Mouse (Mus musculus) neural tube, embryonic 10.5 days (tissue): ENCODE data around the gene Dpep1.
"Not testable (repeated sequence)": the region's sequence is repeated elsewhere in the genome, so short reads cannot be mapped to it uniquely, and the experiment has no call there.

Experiments used
- DNase-seq: peaks from one replicate; pipeline ENCODE4 v3.0.0-alpha.2; 2017; ENCODE audit warnings: low spot score; ENCODE audit errors: extremely low spot score

Dpep1 gene

DNA sequence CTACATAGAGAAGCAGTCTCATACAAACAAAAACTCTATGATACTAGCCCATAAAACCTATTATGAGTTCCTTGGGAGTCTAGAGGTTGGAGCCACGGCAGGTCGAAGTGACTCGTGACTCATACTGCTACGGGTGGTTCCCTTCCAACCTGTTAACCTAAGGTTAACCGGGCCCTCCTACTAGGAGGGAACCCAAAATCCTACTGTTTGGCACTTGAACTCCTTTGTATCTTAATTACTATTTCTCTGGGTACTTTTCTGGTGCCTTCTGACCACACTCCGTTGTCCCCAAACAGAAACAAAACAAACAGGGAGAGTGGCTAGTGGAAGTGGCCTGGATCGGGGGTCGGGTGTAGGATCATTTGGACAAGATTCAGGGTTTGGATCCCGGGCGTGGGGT is 25.8 kb downstream of the Dpep1 start:
- no peak for DNase-seq

DNA sequence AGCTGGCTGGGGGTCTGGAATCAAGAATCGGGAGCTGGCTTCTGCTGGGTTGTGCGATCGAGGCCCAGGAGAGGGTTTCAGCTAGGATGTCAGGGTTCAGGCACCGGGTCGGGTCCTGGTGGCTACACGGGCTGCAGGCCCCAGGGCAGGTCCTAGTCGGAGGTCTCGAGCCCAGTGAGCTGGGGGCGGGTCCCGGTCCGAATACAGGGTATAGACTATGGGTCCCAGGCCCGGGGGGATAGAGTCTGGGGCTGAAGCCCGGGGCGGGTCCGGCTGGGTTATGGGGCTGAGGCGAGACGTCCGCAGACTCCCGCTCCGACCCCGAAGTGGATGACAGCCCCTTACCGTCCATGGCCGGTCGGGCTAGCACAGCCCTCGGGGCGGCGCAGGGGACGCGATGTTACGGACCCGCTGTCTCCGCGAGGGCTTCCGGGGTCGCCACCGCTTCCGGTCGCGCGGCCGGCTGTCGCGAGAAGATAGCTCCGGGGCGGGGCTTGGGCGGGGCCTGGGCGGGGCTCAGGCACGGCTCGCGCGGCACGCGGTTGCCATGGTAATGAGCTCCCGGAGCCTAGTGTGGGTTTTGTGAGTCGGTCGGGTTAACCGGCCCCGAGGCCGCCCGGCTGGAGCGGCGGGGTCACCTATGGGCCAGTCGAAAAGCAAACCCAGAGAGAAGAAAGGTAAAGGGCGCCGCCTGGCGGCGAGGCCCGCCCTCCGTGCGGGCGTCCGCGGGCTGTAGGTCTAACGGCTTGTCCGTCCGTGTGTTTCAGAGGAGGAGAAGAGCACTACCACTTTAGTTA is 26.5 kb downstream of the Dpep1 start, which contains the start of the genes Chmp1a and Spata33:
Gene Chmp1a, minus strand, starts transcription at position 443 of the 797 bp plus-strand sequence.
Gene Spata33, plus strand, starts transcription at position 512 of the 797 bp plus-strand sequence.
- DNase-seq = peak; percentile 100

DNA sequence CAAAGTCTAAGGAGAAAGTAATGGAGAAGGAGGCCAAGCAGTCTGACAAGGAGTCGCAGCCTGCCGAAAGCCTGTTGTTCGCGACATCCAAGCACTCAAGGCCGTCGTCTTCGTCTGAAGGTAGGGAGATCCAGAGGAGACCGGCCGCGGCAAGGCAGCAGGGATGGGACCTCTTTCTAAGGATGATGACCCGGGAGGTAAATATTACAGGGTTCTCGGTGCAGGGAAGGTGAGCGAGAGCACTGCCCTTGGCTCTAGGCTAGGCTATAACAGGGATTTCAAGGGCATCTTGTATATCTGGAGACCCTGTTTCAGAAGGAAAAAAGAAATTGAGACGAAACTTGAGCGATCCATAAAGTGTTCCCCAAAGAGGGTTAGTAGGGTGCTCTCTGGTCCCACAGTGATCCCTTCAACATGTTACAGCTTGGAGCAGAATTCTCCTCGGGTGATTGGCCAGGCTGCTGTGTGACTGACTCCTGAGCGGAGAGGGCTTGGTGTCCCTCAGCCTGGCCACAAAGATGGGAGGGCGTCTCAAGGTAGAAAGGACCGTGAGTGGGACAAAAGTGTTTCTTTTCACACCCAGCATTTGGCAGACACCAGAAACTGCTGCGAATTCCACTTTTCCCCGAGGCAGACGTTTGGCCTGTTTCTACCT is 27.2 kb downstream of the Dpep1 start:
- DNase-seq = no peak

GRCm38 (mm10) chr8:123215430-123215829 is 29.4 kb downstream of the Dpep1 start:
- DNase-seq = no peak

DNA sequence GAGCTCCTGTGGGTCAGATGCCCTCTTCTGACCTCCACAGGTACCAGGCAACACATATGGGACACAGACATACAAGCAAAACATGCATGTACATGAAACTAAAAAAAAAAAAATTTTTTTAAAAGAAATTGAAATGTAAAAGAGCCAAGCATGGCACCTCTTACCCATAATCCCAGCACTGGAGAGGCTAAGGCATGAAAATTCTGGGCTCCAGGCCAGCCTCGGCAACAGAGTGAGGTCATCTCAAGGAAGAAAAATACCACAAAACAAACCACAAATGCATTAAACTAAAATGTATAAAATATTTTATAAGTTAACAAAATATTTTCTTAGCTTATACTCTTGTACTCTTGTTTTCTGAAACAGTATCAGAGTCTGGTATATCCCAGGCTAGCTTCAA is 34.9 kb downstream of the Dpep1 start:
- DNase-seq = no peak

DNA sequence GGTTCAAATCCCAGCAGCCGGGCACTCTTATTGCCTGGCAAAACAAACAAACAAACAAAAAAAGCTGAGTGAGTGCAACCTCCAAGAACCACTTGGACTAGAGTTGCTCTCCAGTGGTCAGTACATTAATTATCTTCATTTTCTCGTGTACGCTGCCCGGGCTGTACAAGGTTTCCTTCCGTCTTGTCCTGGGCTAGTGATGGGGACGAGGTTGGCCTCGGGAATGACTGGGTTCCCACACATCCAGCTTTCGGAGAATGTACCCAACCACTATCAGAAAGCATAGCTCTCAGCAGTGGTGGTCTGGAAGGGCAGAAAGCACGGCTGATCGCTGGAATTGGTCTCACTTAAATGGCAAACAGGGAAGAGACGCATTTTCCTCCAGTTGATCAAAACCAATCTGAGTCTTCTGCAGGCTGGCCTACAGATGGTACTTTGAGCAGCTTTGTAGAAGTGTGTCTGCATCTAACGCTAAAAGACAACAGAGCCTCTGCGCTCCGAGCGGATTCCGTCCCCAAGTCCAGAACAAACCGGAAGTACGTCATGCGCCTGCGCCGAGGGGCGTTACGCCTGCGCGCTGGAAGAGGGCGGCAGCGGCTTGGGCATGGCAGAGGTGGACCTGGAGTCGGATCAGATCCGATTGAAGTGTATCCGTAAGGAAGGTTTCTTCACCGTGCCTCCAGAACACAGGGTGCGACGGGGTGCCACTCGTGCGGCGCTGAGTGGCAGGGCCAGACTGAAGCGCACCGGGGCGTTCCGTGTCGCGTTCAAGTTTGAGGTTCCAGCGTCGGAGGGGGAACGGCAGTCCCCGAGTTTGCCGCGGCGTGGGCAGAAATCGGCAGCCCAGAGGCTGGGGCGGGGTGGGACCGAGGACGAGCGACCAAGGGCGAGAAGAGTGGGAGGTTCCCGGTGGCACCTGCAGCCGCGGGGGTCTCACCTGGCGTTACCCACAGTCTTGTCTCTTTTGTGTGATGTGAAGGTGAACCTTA is 38.5 kb downstream of the Dpep1 start, which contains the start of gene Cdk10:
Gene Cdk10, plus strand, starts transcription at position 565 of the 989 bp plus-strand sequence.
- peak; percentile 94 for DNase-seq

GRCm38 (mm10) chr8:123228416-123228815 is 42.4 kb downstream of the Dpep1 start:
- DNase-seq = no peak

DNA sequence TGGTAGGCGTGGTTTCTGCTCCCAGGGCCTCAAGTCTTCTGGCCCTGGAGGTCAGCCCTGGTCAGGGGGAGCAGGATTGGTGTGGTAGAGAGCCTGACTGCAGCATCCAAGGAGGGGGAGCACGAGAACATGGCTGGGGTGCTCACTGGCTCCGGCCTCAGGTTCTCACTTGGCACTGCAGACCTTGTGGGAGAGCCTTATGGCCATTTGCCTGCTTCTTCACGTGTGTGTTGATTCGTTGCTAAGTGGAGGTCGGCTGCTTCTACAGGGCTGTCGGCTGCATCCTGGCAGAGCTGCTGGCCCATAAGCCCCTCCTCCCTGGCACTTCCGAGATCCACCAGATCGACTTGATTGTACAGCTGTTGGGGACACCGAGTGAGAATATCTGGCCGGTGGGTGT is 44.3 kb downstream of the Dpep1 start:
- not testable (repeated sequence) for DNase-seq

DNA sequence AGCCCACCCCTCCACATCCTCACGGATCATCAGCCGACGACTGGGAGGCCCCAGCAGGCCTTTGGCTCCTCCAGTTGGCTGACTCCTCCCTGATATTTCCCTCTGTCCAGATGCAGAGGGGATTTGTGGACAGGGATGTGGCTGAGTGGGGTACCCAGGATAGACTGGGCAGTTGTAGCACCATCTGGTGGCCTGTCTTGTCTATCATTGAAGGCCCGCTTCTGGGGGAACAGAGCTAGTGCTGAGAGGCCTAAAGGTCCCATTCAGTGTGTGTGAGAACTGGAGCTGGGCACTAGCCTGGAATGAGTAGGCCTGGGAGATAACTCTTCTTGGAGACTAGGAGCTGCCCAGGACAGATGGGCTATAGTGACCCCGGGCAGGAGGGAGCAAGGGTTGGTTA is 45.7 kb downstream of the Dpep1 start:
- DNase-seq = no peak

- no peak for DNase-seq
Observed at GRCm38 (mm10) chr8:123232553-123232952, 46.5 kb downstream of the Dpep1 start.

GRCm38 (mm10) chr8:123233300-123233699 is 47.3 kb downstream of the Dpep1 start:
- DNase-seq = no peak

DNA sequence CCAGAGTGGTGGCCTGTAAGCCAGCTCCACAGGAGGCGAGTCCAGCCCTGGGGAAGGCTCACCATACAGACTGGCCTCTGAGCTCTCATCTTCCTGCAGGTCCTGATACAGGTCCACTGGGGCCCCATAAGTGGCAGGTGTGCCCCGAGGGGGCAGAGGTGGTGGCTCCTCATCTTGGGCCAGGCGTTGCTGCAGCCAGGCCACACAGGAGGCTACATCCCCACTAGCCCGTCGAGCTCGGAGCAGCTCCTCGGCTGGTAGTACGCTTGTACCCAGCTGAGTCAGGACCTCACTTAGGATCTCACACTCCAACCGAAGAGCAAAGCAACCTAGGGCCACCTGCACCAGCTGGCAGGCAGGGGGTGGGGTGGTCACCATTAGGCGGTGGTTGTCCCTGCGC is 47.7 kb downstream of the Dpep1 start:
- DNase-seq = no peak

DNA sequence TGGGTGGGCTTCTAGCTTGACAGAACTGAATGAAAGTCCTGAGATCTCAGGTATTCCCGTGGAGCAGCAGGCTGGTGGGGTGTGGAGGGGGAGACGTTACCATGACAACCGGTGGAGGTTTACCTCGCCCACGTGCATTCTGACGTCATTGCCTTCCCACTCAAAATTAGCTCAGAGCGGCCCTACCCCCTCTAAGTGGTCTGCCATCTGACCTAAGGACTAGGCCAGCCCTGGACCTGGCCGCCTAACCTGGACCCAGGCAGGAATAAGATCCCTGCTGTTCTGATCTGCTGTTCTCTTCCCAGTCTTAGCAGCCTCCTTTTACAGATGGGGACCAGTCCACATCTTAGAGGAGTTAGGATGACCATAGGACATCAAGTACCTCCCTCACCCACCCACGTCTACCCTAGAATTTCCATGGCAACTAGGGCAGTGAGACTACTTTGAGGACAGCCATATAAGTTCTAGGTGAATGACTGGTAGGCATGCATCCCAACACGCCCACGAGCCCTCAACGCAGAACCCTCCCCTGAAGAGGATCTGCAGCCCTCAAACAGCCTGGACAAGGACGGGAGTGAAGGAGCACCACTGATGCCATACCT is 49.0 kb downstream of the Dpep1 start:
- DNase-seq = no peak

DNA sequence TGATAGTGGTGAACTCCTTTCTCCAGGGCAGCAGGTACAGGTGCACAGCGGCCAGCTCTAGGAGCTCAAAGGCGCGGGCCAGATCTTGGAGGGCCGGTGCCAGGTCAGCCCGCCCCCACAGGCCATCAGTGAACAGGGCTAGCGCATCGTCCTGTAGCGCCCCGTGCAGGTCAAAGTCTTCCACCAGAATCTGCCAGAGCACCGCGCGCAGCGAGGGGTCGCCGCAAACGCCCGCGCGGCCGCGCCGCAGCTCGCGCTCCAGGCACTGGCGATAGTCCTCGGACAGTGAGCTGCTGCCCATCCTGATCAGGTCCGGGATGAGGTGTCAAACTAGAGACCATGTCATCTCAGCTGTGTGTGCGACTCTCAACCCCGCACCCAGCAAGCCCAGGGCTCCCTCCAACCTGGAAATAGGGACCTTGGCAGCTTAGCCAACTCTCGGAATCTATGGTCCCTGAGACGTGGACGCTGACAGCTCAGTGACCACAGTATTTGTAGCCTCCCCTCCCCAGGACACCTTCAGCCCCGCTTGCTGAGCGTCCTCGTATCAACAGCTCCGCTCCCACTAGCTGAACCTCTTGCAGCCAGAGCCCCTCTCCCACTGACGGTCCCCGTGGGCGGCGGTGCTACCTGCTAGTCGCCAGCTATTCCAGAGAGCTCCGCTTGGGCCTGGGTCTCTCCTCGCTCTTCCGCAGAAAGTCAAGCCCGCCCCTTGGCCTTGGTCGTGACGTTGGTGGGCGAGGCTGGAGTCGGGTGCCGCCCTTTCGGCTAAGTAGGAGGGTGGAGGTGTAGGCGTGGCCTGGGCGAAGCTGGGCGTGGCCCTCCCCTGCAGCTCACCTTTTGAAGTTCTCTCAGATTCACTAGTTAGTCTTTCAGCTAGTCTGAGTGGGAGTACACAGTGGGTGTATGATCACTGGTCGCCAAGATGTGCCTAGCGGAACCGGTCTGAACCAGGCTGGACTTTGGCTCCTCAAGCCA is 49.8 kb downstream of the Dpep1 start, which contains the start of gene Spata2l:
Gene Spata2l, minus strand, starts transcription at position 714 of the 978 bp plus-strand sequence.
- peak; percentile 81 for DNase-seq

DNA sequence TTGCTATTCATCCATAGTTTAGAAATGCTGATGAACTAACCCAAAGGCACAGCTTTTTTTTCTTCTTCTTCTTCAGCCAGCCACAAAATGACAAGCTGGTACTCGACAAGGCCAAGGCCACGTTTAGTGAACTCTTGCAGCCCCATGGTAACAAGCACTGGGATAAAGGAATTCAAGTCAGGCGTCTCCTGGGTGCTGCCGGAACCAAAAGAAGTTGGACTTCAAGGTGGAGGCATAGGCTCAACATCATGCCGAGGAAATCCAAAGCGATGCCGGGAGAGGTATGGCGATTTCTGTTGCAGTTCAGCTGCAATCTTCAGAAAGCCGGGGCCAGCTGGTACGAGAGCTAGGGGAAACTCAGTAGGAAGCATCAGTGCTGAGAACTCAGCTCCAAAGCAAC is 53.4 kb downstream of the Dpep1 start:
- no peak for DNase-seq

DNA sequence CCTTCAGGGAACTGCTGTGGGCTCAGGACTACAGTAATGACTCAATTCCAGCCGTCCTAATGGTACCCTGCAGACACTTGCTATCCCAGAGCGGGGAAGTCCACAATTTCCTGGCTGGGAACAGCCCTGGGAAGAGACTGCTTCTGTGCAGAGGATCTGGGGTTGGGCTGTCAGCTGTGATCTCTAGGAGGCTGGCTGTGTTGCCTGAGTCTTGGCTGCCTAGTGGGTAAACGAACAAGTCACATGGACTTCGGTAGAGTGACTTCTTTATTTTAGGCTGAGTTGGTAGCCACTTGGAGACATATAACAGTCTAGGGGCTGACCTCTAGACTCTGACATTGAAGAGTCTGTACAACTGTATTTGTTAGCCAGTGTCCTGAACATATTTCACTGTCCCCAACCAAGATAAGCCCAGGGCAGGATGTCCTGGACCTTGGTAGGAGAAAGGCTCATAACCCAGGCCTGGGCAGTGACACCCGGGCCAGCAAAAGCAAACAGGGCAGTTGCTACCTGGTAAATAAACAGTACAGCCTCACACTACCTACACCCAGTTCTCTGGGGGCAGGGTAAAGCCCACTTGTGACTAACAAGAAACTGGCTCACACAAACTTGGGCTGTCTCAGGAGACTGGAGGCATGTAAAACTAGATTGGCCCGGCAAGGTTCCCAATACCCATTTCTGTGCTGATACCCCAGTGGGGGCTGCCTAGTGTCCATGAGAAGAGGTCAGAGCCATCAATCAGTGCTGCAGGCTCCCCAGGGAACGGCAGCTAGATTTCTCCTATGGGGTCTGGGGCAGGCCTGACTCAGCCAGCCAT is 56.3 kb downstream of the Dpep1 start:
- DNase-seq = no peak

GRCm38 (mm10) chr8:123243053-123243452 is 57.0 kb downstream of the Dpep1 start:
- DNase-seq = no peak

GRCm38 (mm10) chr8:123244382-123244781 is 58.3 kb downstream of the Dpep1 start:
- no peak for DNase-seq

DNA sequence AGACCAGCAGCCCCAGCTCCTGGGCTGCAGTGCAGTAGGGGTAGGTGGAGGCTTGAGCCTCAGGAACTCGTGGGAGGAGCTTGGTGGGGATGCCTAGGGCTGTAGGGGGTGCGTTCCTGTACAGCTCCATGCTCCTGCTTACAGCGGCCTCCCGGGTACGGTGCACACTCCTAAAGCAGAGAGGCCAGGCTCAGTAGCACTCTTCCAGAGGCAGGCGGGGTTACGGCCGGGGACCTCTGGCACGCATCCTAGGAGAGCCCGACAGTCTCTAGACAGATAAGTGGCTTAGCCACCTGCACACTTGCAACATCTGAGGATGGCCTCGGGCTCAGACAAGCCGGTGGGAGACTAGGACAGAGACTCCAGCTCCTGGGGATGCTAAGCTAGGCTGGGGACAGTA is 59.5 kb downstream of the Dpep1 start:
- no peak for DNase-seq
